Mouse (Mus musculus) bone marrow, adult 2 months (tissue): ENCODE measurements around the gene Mettl26.

Experiments used
- CTCF ChIP-seq: fragments of 200-500 bp; IDR thresholded peaks from 2 replicates; pipeline ENCODE4 v1.5.1; 2011; ENCODE audit warnings: low read length, control low read depth; ENCODE audit not compliant: control insufficient read depth, insufficient read depth
- POLR2A ChIP-seq: fragments of 200-500 bp; IDR thresholded peaks from 2 replicates; pipeline ENCODE4 v1.6.1; 2011; ENCODE audit warnings: low read depth, mild to moderate bottlenecking, control low read depth, low read length, borderline replicate concordance; ENCODE audit not compliant: control insufficient read depth

DNA sequence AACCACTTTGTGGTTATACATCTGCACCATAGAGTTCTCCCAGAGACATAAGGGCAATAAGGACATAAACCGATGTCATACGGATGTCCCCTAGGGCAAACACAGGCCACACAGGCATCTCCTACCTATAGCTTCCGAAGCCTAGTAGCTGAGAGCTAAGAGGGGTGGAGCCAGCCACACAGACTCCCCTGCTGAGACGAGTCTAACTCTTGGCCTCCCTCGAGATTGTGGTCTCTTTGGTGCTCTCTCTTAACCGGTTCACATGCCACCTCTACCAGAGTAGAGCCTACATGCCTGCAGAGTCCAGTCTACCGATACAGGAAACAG, 7.4 kb upstream of the Mettl26 start:
- no peak for TF ChIP-seq CTCF
- no peak for TF ChIP-seq POLR2A
